In the genomic region with DNA sequence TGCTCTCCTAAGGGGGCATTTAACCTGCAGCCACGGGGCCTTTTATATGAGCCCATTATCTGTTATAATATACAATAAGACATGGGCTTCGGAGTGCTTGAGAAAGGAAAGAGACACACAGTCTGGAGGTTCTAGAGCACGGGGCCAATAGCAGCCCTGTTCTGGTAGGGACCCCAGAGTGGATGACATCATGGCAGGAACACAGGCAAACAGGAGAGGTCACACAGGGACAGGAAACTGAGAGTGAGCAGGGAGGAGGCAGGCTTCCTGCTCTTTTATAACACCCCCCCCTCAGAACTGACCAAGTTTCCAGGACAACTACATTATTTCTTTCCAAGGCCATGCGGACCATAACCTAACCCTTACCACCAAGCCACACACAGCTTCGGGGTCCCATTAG, we compare ENCODE assay signal across 12 mouse cellular contexts. TPM values are rescaled to one million over a fixed set of nuclear protein-coding genes. Genes with fewer than 3 reads are reported as not detected.
DNase-seq lines count a peak whose midpoint lies in the region; ATAC-seq and TF ChIP-seq lines count a peak whose summit lies in the region.
"Had no signal": no experiment of that assay in that cellular context is flagged by ENCODE, and none has a peak within 500 bp of the region (broad histone marks: within the 10 kb centered on the region; RNA-seq: fewer than 3 reads in every experiment).

No protein-coding gene starts in this region.

- no peak overlapping the region for H3K4me3 ChIP-seq in kidney, adult 2 months (ENCODE audit: insufficient read depth, low read depth, low read length)
- no peak overlapping the region for H3K4me3 ChIP-seq in heart, embryonic 10.5 days
- H3K4me3 ChIP-seq: liver, embryonic 13.5 days; midbrain, embryonic 10.5 days had no signal

- H3K4me1 ChIP-seq in kidney, adult 2 months (ENCODE audit: control insufficient read depth, insufficient read depth, low read length): no peaks in the 10 kb centered on the region
- peaks cover 10% of the 10 kb centered on the region for H3K4me1 ChIP-seq in heart, embryonic 10.5 days
- H3K4me1 ChIP-seq: liver, embryonic 13.5 days; midbrain, embryonic 10.5 days had no signal

- WGBS in kidney, adult 2 months: 74% methylated on average over 5 of the region's 5 CpGs
- 81% methylated on average over 5 of the region's 5 CpGs for WGBS in heart, embryonic 10.5 days

- H3K9me3 ChIP-seq in heart, embryonic 10.5 days: no peaks in the 10 kb centered on the region
- H3K9me3 ChIP-seq: liver, embryonic 13.5 days; midbrain, embryonic 10.5 days had no signal

- H3K36me3 ChIP-seq in kidney, adult 2 months (ENCODE audit: control insufficient read depth, insufficient read depth, low read length): no peaks in the 10 kb centered on the region
- H3K36me3 ChIP-seq in heart, embryonic 10.5 days: no peaks in the 10 kb centered on the region
- H3K36me3 ChIP-seq: liver, embryonic 13.5 days; midbrain, embryonic 10.5 days had no signal

- H3K27ac ChIP-seq in kidney, adult 2 months (ENCODE audit: insufficient read depth, low read depth, low read length): no peak overlapping the region
- H3K27ac ChIP-seq in heart, embryonic 10.5 days: no peak overlapping the region
- H3K27ac ChIP-seq: liver, embryonic 13.5 days; midbrain, embryonic 10.5 days had no signal

- TF ChIP-seq CTCF in kidney, adult 2 months (conservative IDR thresholded peaks at IDR 0.05; ENCODE audit: insufficient read depth, insufficient read length, low read depth, low read length): no peak

- ATAC-seq in megakaryocyte progenitor cell, adult 5-6 weeks (replicated peaks; ENCODE audit: poor library complexity): peak; percentile 42
- ATAC-seq: inflammation-experienced regulatory T-cells, adult 6 months had no signal

- no peaks in the 10 kb centered on the region for H3K27me3 ChIP-seq in kidney, adult 2 months (replicated peaks; ENCODE audit: control insufficient read depth, insufficient read depth, low read length)
- H3K27me3 ChIP-seq in heart, embryonic 10.5 days (ENCODE audit: insufficient read depth, poor library complexity, severe bottlenecking): peaks cover 23% of the 10 kb centered on the region

- intact Hi-C loops in left cerebral cortex, postnatal 14 days (cut with DNase I): loop anchor here (10.0 kb wide), 1 partner anchor 1528 kb away; no protein-coding TSS in a partner anchor

- TF ChIP-seq POLR2A in kidney, adult 2 months (IDR thresholded peaks at IDR 0.05; ENCODE audit: low read depth, low read length): no peak

- DNase-seq in kidney, adult 2 months: peak; percentile 11
- no peak for DNase-seq in kidney, adult 18-20 months
- peak; percentile 64 for DNase-seq in 416B (ENCODE audit: low read depth)
- peak; percentile 72 for DNase-seq in heart, embryonic 10.5 days (ENCODE audit: low spot score)
- no peak for DNase-seq in left cerebral cortex, postnatal 14 days (ENCODE audit: low spot score in 2 of 2)
- DNase-seq in frontal cortex, postnatal 14 days (ENCODE audit: low spot score in 2 of 2): no peak
- DNase-seq in natural killer cell, adult 2 months (ENCODE audit: low spot score in 2 of 2): no peak
- DNase-seq: cerebellum, adult 8-10 months; liver, embryonic 13.5 days had no signal

RNA-seq across cellular contexts. Expression of a gene that starts 2.5 kb away (rescaled TPM):
- 108 and 114 TPM in 2 replicates for polyA plus RNA-seq in kidney, adult 2 months (2012; rRNA removed)
- polyA plus RNA-seq in heart, embryonic 10.5 days (2016; fragmentation: Nextera tagmentation; extraction: Ambion mirVana): 49.7 and 52.2 TPM in 2 replicates
- total RNA-seq in megakaryocyte progenitor cell, adult 5-6 weeks (2015): 7.9 and 9.6 TPM in 2 replicates
- 5.5 and 9.0 TPM in 2 replicates for total RNA-seq in megakaryocyte progenitor cell, adult 5-6 weeks (2017)
- total RNA-seq in left cerebral cortex, postnatal 14 days (2021): 10 to 100 TPM; 67.4 to 70.3 TPM

Comparison
In these comparisons a context has a peak if more than half of its experiments do, and no peak if none do; other contexts are left out.
1. DNase-seq: peak in kidney, adult 2 months (single experiment), 416B (single experiment) and heart, embryonic 10.5 days (single experiment); none in kidney, adult 18-20 months (single experiment), left cerebral cortex, postnatal 14 days (0 of 2), frontal cortex, postnatal 14 days (0 of 2) and natural killer cell, adult 2 months (0 of 2).
2. RNA of a gene that starts 2.5 kb away (total RNA-seq): 67.4 to 70.3 TPM in left cerebral cortex, postnatal 14 days; 5.5 to 9.6 TPM in megakaryocyte progenitor cell, adult 5-6 weeks; every median in the first group is over 4 times any median in the second.